Mouse (Mus musculus) gastrocnemius, adult 18-20 months (tissue): ENCODE results near the gene Ercc5. TPM values are rescaled to one million over a fixed set of nuclear protein-coding genes. Genes with fewer than 3 reads are reported as not detected.

Source experiments
- DNase-seq: peaks from one replicate; pipeline ENCODE4 v3.0.0; 2021; ENCODE audit warnings: low spot score
- long read RNA-seq, 2 experiments: library from polyadenylated mRNA; stranded (forward); transcript quantifications; one replicate each; pipeline ENCODE4 v2.0.0; 2021
- total RNA-seq, 2 experiments: library from RNA; stranded (reverse); gene quantifications; 2 replicates each; pipeline ENCODE4 v1.2.3; 2021

Gene Ercc5
- total RNA-seq: 10 to 100 TPM; 11.6 to 15.0 TPM
- long read RNA-seq, experiment 1, transcript Ercc5-201 (15 exons, 3,907 nt): major isoform, 13 of 16 reads
- long read RNA-seq, experiment 1, partial matches to known transcripts: 0 of 16 reads
- long read RNA-seq, experiment 1, other reads (novel, unspliced or antisense): 3 of 16 reads
- long read RNA-seq, experiment 2, transcript Ercc5-201 (15 exons, 3,907 nt): major isoform, 5 of 8 reads
- long read RNA-seq, experiment 2, partial matches to known transcripts: 2 of 8 reads
- long read RNA-seq, experiment 2, other reads (novel, unspliced or antisense): 1 of 8 reads

DNA sequence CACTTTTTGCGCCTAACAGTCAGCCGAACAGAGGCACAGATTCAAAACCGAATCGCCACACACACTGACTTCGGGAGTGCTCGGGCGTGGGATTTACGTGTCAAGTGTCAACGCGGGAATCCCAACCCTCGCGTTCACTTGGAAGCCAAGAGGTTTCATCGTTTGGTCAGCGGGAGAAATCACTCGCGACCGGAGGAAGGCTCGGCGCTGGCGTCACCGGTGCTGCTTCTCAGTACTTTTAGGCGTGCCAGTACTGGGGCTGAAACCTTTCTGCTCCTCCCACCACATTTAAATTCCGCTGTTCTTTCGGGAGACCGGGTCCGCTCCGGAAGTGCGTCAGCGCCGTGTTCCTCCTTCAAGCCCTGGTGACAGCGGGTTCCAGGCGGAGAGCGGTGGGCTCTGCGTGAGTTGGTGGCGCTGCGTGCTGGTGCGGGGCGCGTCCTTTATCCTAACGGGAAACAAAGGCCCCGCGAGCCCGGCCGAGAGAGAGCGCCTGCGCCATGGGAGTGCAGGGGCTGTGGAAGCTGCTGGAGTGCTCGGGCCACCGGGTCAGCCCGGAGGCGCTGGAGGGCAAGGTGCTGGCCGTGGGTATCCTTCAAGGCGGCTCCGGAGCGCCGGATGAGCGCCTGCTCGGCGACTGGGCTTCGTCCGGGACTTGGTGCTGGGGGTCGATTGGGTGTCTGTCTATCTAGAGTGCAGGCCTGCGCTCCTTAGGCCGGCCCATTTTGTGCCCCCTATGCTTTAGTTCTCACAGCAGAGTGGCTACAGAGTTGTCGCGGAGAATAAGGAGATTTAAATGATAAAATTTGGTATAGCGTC, at the start of gene Ercc5:
Ercc5 (plus strand) TSS at position 182 of the 819 bp plus-strand sequence.
- DNase-seq: peak; percentile 89

DNA sequence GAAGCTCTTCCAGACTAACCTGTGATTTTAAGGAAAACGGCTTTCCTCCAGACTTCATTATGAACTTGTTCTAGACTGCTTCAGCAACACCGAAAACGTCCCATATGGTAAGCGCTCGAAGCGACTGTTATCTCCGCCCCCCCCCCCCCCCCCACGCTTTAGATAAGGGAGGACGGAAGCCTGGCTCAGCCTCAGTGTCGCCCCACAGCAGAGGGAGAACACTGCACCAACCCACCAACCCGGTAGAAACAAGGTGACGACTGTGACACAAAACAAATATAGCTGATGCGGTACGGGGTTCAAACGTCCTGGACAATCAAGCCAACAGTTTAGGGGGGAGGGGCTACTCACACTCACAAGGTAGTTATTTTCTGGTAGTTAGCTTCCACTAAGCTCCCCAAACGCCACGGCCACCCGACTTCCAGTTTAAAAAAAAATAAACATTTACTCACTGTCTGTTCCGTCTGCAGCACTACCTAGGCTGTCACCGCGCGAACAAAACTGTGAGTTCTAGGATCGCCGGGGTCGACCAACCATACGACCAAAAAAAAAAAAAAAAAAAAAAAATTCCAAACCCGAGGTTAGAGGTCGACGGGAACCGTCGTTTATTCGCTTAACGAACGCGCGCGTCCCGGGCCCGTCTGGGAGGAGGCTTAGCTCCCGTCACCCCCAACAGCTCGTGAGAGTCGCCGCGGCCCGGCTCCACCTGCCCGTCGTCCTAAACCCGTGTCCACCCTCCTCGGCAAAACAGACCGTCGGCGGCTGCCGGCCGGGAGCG, 45.9 kb upstream of the Ercc5 start:
- DNase-seq: peak; percentile 9

DNA sequence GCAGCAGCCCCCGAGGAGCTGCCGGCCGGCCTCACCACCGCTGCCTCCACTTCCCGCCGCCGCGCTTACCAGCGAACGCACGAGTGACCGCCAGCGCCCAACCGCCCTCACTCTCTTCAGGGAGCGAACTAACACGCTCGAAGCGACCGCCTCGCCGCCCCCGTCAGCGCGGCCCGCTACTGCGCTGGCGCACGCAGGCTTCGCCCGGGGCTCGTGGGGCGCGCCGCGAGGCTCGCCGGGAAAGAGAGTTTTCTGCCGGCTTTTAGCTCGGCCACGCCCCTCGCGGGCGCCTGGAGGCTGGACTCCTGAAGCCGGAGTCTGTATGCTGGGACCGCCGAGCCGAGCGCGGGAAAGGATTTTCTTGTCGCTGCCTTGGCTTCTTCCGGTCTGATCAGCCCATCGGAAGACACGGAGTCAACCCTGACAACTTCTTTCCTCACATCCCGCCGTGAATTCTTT, 45.3 kb upstream of the Ercc5 start, which contains the start of gene Tex30:
Tex30 (minus strand) TSS at position 183 of the 459 bp plus-strand sequence.
- DNase-seq: peak; percentile 91

DNA sequence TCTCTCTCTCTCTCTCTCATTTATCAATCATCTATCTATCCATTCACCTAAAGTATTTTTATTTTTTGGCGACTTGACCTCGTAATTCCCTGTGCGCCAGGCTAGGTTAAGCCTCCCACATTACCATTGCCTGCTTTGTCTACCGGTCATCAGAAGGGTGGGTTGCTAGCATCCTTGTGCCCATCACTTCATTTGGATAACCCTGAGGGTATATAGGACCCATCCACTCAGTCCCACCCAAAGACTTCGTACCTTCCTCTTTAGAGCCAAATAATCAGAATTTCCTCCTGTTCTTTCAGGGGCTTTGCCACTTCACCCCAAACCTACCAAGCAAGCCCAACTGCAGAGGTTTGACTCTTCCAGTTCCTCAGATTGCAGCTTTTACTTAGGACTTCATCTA, 44.6 kb upstream of the Ercc5 start:
- DNase-seq: no peak

DNA sequence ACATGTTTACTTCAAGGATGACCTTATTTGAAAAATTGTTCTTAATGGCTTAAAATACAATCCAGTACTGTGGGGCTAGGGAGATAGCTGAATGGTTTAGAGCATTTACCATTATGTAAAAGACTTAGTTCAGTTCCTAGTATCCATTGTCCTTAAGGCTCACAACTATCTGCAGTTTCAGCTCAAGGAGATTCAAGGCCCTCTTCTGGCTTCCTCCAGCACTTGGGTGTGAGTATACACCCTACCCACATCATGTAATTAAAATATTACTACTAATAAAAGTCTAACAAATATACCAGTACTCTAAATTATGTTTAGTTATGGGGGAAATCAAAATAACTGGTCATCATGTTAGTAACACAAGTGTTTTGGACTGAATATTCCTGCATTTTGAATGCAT, 30.0 kb upstream of the Ercc5 start:
- DNase-seq: no peak

DNA sequence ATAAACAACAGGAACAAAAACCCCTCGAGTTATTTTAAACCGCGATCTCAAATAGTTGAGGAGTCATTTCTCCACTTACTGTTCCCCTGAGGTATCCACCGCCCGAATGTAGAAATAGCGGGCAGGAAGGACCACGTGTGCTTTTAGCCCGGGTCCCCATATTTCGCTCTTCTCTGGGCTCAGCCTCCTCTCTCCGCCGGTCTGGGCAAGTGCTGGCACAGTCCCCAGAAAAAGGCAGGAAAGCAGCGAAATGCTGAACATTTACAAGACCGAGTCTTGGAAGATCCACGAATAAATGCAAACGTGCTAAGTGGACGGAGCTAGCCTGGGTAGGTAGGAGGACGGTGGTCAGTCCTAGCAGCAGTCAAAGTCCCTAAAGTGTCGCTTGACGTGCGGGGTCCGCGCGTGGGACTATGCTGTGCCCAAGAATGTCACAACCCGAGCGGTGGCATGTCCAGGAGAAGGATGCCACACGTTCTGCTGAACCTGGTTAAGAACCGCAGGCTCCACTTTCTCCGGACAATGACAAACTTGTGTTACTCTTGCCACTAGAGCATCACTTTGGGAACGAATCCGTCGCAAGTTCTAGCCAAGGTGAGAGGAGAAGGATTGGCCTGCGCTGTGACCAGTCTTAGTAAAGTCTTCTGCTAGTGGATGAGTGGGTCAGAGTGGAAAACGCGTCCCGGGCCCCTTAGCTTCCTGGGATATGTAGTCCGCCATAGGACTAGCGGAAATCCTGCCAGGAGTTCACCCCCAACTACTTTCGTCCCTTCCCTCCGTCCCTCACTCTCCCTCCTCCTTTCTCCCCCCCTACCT, 29.1 kb upstream of the Ercc5 start, which contains the start of the genes Kdelc1 and Bivm:
Kdelc1 (minus strand) TSS at position 570 of the 816 bp plus-strand sequence.
Bivm (plus strand) TSS at position 719 of the 816 bp plus-strand sequence.
- peak; percentile 92 for DNase-seq

DNA sequence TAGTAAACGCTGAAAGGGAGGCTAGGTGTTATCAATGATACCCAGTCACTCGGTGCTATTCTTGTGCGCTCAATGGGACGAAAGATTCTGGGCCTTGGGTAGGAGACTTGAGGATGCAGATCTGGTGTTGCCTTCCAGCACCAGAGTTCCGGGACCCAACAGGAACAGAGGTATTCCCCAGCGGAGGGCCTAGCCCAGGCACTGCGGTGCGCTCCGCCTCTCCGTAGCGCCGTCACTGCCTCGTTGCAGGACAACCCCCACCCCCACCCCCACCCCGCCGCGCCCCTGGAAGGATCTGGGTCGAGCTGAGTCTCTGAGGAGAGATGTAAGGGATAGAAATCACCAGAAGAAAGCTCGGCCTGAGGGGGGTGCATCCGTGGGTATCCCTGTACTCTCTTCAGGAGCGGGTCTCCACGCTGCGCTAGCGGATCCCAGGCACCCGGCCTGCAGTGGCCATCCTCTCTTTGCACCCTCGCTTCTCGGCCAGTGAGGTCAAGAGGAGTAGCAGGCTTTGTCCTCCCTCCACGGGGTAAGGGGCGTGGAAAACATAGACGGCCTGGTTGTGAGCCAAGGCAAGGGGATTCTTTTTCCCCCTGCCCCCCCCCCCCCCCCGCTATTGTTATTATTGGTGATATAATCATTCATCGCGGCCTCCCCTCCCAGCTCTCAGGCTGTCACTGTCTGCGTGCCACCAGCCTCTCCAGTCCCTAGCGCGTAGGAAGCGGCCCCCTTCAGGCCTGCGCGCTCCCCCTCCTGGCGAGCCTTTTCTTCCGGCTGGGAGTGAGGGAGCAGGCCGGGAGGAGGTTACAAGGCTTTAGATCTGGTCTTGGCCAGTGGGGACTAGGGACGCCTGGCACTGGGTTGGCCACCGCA, 28.1 kb upstream of the Ercc5 start:
- peak; percentile 75 for DNase-seq

DNA sequence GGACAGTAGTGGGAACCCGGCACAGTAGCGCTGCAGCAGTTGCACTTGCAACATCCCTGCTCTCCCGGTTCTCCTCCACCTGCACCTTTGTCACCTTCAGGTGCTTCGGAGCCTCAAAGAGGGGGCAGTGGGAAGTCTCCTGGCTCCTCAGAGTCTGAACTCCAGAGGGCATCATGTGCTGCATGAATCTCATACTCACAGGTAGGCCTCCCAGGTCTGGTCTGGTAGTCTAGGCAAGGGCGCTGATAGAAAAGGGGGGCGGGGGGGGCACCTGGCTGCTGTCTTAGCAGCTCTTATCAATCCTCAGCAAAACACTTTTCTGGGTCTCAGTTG, 27.5 kb upstream of the Ercc5 start:
- DNase-seq: no peak

DNA sequence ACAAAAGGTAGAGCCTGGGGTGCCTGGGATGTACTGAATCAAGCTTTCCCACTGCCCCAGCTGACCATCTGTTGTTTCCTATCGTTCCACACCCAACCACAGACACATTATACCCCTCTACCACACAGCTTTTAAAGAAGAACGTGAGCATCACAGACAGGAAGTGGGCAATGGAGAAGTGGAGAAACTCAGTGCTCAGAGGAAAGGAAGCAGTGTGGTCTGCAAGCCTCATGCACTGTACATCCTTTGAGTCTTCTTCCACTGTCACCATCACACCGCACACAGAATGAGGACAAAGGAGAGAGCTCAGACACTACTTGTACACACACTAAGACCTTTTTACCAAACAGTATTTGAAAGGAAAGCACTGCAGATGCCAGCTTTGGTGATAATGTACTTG, 25.3 kb upstream of the Ercc5 start:
- DNase-seq: no peak

DNA sequence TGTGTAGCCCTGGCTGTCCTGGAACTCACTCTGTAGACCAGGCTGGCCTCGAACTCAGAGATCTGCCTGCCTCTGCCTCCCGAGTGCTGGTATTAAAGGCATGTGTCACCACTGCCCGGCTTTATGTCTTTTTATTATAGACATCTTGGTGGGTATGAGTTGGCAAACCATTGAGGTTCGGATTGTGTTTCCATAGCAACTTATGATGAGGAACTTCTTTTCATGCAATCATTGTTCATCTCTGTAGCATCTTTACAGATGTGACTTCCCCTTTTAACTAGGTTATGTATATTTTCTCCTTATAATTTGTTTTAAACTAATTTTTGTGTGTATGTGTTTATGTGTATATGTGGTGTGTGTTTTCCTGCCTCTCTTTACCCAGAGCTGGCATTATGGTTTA, 22.0 kb upstream of the Ercc5 start:
- no peak for DNase-seq

DNA sequence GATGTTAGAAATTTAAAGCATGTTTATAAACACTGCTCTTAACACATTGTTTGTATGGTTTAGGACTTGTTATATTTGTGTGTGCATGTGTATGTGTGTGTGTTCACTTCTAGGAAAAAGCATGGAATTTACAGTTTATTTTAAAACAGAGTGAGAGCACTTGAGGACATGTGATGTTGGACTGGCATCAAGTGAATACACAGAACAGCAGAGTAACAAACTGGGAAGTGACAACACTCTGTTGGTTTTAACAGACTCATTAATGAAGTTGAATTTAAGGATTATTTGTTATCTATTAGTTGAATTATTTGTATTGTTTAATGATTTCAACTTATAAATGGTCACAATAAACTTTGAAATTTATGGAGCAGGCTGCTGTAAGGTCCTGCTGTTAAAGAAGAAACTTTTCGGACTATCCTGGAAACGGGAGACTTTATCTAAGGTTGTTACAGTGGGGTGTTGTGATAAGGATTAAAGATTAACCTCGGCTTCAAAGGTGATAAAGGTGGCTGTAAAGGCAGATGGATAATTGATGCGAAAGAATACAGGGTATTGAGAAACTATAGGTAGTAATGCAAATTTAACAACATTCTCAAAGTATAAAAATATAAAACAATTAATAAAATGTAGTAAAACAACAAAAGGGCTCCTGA, 17.5 kb upstream of the Ercc5 start:
- DNase-seq: no peak

DNA sequence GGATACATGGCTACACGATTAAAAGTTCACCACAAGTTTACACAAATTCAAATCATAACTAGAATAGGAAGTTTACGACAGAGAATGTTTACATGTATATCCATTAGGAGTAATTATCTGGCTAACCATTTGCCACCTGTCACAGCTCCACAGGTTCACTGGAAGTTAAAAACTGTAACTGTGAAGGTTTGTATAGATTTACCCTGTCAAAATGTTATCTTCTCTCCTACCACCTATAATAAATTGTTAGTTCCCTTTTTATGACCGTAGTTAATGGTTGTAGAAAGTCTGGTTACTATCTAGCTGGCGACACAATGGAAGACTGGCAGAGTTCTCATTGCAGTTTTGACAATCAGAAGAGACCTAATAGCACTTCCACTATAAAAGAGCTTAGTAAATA, 7.3 kb upstream of the Ercc5 start:
- DNase-seq: no peak

DNA sequence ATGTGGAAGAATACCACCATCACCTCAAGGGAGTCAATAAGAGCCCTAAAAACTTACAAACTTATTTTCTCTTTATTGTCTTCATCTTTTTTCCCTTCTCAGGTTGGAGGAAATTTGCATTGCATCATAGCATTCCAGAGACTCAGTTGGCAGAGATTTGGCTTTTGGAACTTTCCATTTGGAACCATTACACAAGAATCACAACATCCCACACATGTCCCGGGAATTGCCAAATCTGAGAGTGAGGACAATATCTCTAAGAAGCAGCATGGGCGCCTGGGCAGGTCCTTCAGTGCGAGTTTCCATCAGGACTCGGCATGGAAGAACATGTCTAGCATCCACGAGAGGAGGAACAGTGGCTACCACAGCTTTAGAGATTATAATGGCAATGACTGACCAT, 4.8 kb upstream of the Ercc5 start:
- DNase-seq: no peak

DNA sequence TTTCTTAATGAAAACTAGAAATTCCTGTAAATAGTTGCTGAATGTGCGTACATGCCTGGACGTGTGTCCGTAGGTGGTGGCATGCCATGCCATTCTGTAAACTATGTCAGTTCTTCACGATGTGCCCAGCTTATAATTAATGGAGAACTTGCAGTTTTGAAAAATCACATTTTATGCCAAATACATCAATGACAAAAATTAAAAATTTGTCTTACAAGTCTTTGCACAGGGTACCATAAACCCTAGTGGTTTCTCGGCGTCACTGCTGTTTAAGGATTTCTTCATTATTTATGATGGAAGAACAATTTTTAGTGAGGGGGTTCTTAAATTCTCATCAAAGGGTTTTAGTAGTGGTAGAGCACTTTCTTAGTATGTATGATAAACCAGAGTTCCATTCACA, 1.2 kb downstream of the Ercc5 start:
- DNase-seq: no peak

DNA sequence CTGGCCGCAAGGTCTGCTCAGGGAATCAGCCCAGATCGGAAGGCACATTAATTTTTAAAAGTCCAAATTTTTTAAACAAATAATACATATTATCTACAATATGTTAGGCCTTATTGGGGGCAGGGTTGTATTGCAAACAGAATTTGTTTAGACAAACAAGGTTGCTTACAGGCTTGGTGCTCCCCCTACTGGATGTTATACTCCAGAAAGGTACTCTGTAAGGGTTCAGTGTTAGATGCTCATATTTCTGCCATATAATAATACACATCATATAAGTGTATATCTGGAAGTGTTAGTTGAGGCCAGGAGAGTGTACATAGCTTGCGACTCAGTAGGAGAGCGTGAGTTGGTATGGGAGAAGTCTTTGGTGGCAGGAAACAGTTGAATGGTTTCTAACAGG, 7.7 kb downstream of the Ercc5 start:
- no peak for DNase-seq

DNA sequence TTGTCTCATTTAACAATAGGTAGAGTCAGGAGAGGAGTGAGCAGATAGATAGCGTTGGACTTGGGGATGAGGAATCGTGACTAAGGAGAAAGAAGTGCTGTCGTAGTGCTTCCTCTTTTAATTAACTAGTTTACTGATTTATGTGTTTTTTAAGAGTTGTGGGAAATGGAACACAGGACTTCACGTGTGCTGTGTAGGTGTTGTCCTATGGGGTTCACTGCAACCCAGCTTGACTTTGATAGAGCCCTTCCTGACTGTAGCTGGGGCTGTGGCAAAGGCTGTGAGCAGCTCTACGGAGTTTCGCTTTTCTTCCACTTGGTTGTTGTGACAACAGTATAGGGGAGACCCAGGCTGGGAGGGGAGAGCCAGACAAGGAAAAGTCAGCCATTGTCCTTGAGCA, 10.8 kb downstream of the Ercc5 start:
- DNase-seq: no peak

DNA sequence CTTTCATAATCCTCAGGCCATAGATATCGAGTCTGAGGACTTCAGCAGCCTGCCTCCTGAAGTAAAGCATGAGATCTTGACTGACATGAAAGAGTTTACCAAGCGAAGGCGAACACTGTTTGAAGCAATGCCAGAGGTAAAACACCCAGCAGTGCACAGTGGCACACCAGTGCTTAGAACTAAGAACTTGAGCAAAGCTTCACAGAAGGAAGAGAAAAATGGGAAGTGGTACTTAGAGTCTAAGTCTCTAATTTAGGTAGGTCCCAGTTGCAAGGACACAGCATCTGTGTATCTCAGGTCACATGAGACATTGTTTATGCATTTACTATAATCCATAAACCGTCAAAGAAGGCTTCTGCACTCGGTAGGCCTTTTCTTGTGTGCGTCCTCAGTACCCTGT, 14.3 kb downstream of the Ercc5 start:
- DNase-seq: no peak

DNA sequence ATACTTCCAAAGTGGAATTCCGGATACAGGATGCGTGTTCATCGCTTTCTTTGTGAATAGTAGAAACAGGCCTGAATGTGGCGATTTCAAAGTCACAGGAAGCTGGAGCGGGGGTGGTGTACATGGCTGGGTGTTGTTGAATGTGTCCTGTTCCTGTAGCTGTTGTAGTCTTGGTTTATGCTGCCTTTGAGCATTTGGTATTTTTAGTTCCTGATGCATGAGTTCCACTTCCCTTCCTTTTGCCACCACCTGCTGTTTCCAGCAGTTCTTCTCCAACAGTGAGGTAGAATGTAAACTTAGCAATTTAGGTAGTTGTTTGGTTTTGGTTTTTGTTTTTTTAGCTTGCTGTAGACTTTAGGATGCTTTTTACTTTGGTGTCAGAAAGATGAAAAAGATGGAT, 14.8 kb downstream of the Ercc5 start:
- no peak for DNase-seq

DNA sequence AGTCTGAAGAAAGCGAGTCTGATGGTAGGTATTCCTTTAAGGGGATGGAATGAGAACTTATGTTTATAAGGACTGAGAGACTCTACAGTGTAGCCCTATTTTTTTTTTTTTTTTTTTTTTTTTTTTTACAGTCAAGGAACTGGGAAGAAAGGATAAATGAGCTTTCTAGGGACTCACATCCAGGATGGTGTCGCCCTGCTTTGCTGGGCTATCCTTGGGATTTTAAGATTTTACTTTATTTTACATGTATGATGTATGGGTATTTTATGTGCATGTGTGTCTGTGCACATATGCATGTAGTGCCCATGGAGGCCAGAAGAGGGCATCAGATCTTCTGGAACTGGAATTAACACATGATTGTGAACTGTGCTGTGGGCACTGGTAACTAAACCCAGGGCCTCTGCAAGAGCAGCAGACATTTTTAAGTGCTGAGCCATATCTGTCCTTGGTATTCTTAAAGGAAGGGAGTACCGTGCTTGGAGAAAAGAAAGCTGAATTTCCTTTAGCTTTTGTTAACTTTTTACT, 20.4 kb downstream of the Ercc5 start:
- DNase-seq: no peak
